Mouse (Mus musculus) midbrain, embryonic 15.5 days (tissue): ENCODE measurements around the gene Fscn1. TPM values are rescaled to one million over a fixed set of nuclear protein-coding genes. Genes with fewer than 3 reads are reported as not detected.

ENCODE experiments used
- ATAC-seq: fragments of 200-750 bp; cut with Nextera tagmentation; replicated peaks from 2 replicates; pipeline ENCODE4 v1.8.0; 2017; ENCODE audit warnings: moderate TSS enrichment
- H3K27ac ChIP-seq: fragments of 300-500 bp; sonication (generic); 2 replicates; pipeline ENCODE4 v1.5.1; 2015; ENCODE audit warnings: mild to moderate bottlenecking, inconsistent platforms
- H3K27me3 ChIP-seq: fragments of 300-500 bp; sonication (generic); replicated peaks from 2 replicates; pipeline ENCODE4 v1.6.1; 2015; ENCODE audit warnings: inconsistent platforms
- H3K36me3 ChIP-seq: fragments of 300-500 bp; sonication (generic); replicated peaks from 2 replicates; pipeline ENCODE4 v1.6.1; 2015; ENCODE audit warnings: inconsistent platforms
- H3K4me1 ChIP-seq: fragments of 300-500 bp; sonication (generic); 2 replicates; pipeline ENCODE4 v1.6.1; 2015; ENCODE audit warnings: inconsistent platforms
- H3K4me2 ChIP-seq: fragments of 300-500 bp; sonication (generic); 2 replicates; pipeline ENCODE4 v1.6.1; 2015; ENCODE audit warnings: inconsistent platforms, mild to moderate bottlenecking, moderate library complexity
- H3K4me3 ChIP-seq: fragments of 300-500 bp; sonication (generic); 2 replicates; pipeline ENCODE4 v1.5.1; 2015; ENCODE audit warnings: mild to moderate bottlenecking, inconsistent platforms
- H3K9ac ChIP-seq: fragments of 300-500 bp; sonication (generic); 2 replicates; pipeline ENCODE4 v1.6.1; 2015; ENCODE audit warnings: mild to moderate bottlenecking, inconsistent platforms
- H3K9me3 ChIP-seq: fragments of 300-500 bp; sonication (generic); 2 replicates; pipeline ENCODE4 v1.6.1; 2016; ENCODE audit warnings: inconsistent platforms
- WGBS: fragments of 180-500 bp; shearing (Covaris S2); methylation state at CpG from one replicate; pipeline ENCODE4 v1.1.7; 2015; ENCODE audit warnings: mixed read lengths; 5-methylcytosine and 5-hydroxymethylcytosine counted together
- polyA plus RNA-seq: library from polyadenylated mRNA; unstranded; fragments of >200 nt; fragmentation: Nextera tagmentation; extraction: Ambion mirVana; gene quantifications from 2 replicates; pipeline ENCODE4 v1.2.1, GENCODE M21; 2015

The Fscn1 gene
- polyA plus RNA-seq, 1 experiment from 2014 or later = 507 TPM

DNA sequence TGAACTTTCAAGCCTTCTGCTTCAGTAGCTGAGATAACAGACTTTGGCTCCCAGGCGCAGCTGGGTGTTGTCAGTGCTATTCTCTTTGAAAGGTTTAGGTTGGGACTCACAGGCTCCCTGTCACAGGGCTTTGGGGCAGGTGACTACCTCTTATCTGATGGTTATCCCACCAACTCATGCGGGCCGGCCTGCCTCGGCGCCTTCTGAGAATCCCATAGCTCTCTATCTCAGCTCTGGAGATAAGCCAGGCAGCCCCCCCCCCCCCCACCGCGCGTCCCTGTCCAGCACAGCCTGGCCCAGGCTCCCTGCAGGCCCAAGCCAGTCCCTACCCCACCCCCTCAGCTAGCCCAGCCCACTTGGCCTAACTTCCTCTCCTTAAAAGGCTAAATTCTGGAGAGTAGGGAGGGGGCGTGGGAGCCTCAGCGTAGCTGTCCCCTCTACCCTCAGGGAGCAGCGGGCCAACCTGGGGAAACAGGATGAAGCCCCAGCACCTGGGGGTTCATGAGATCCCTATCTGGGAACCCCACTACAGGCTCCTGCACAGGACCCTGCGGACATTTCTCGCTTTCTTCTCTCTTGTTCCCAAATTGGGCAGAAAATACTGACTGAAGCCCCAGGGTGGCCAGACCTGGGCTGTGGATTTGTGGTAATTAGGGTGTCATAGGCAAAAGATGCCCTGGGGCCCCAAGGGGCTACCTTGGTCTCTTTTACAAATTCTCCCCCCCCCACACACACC is 33.8 kb upstream of the Fscn1 start:
- Histone ChIP-seq H3K4me2 (no peak overlapping the region), H3K9ac (no peak overlapping the region), H3K36me3 (no peaks in the 10 kb centered on the region), H3K9me3 (no peaks in the 10 kb centered on the region), H3K4me3 (no peak overlapping the region), H3K4me1 (peaks cover 15% of the 10 kb centered on the region), H3K27ac (no peak overlapping the region), H3K27me3 (peaks cover 8% of the 10 kb centered on the region)
- ATAC-seq = no peak; the same call in 1 of the 2 replicates
- WGBS = 22% methylated on average over 13 of the region's 13 CpGs

DNA sequence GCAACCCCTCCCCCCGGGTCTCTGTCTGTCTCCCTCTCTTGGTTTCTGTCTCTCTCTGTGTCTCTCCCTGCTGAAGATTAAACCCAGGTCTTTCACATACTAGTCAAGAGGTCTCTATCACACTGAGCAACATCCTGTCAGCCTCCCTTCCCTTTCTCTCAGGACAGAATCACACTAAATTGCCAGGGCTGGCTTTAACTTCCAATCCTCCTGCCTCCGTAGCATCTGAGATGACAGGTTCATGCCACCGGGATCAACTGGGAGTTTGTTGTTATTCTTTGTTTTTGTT is 33.3 kb upstream of the Fscn1 start:
- H3K27me3 ChIP-seq = peaks cover 8% of the 10 kb centered on the region
- no peak overlapping the region for H3K4me3 ChIP-seq
- no peak overlapping the region for H3K4me2 ChIP-seq
- no peaks in the 10 kb centered on the region for H3K36me3 ChIP-seq
- WGBS = 41% methylated on average over 3 of the region's 3 CpGs
- peaks cover 15% of the 10 kb centered on the region for H3K4me1 ChIP-seq
- H3K27ac ChIP-seq = no peak overlapping the region
- H3K9me3 ChIP-seq = no peaks in the 10 kb centered on the region
- ATAC-seq = no peak
- H3K9ac ChIP-seq = no peak overlapping the region

- H3K9ac ChIP-seq = no peak overlapping the region
- no peak for ATAC-seq
- no peak overlapping the region for H3K4me2 ChIP-seq
- H3K36me3 ChIP-seq = no peaks in the 10 kb centered on the region
- H3K27ac ChIP-seq = no peak overlapping the region
- no peaks in the 10 kb centered on the region for H3K9me3 ChIP-seq
- H3K4me1 ChIP-seq = peaks cover 15% of the 10 kb centered on the region
- no peak overlapping the region for H3K4me3 ChIP-seq
- WGBS = 96% methylated on average over 12 of the region's 12 CpGs
- peaks cover 8% of the 10 kb centered on the region for H3K27me3 ChIP-seq
These were observed 32.7 kb upstream of the Fscn1 start for GRCm38 (mm10) chr5:142927341-142927930.

DNA sequence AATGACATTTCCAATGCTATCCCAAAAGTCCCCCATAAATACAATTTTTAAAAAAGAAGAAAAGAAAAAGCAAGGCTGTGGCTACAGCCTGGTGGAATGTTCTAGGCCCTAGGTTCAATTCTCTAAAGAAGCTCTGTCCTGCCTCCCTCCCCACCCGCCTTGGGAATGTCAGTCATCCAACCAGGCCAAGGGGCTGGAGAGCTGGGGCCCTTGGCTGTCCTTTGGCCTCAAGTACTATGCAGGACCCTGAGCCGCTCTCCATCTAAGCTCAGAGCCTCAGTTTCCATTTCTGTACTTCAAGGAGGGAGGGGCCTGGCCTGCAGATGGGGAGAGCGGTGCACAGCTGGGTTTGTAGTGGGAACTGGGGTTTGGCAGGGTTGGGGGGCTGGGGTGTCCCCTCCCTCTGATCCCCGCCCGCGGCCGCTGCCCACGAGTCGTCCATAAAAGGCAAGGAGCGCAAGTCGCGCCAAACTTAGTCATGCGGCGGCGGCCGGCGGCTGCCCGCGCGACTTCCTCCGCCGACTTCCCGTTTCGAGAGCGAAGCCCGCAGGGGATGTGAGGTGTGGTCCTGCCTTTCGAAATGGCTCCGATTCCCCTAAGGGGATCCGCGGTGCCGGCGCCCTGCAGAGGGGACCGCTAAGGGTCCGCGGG is 31.3 kb upstream of the Fscn1 start:
- Histone ChIP-seq H3K27me3 (peaks cover 8% of the 10 kb centered on the region), H3K9me3 (no peaks in the 10 kb centered on the region), H3K4me2 (peak overlapping the region; percentile 61), H3K4me3 (peak overlapping the region; percentile 28), H3K4me1 (peaks cover 15% of the 10 kb centered on the region), H3K9ac (peak overlapping the region; percentile 26; the same call in 1 of the 2 replicates), H3K36me3 (no peaks in the 10 kb centered on the region), H3K27ac (no peak overlapping the region)
- WGBS = 5% methylated on average over 27 of the region's 35 CpGs
- no peak for ATAC-seq

GRCm38 (mm10) chr5:142929400-142929752 is 30.8 kb upstream of the Fscn1 start:
- Histone ChIP-seq H3K36me3 (no peaks in the 10 kb centered on the region), H3K9me3 (no peaks in the 10 kb centered on the region), H3K27ac (no peak overlapping the region), H3K4me2 (peak overlapping the region; percentile 61), H3K27me3 (peaks cover 8% of the 10 kb centered on the region), H3K4me3 (peak overlapping the region; percentile 28), H3K4me1 (peaks cover 15% of the 10 kb centered on the region), H3K9ac (peak overlapping the region; percentile 26; the same call in 1 of the 2 replicates)
- no peak for ATAC-seq
- 15% methylated on average over 4 of the region's 4 CpGs for WGBS

DNA sequence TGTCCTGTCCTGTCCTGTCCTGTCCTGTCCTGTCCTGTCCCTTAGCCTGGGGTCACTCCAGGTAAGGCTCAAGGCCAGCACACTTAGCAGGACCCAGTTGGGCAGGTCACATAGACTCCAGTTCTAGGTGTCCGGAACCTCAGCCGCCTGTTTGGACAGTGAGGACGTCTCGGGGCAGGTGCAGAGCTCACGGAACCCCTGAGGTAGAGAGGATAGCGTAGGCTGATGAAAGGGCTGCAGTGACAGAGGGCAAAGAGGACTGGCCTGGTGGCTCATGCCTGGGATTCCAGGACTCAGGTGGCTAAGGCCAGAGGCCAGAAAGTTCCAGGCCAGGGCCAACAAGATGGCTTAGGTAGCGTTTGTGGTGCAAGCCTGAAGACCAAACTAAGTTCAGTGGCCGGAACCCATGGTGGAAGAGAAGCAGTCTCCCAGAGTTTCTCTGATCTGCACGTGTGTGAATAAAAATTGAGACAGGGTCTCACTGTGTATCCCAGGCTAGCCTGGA is 28.9 kb upstream of the Fscn1 start:
- H3K9me3 ChIP-seq = no peaks in the 10 kb centered on the region
- no peak overlapping the region for H3K9ac ChIP-seq
- 87% methylated on average over 9 of the region's 9 CpGs for whole genome bisulfite sequencing
- ATAC-seq = no peak
- peaks cover 8% of the 10 kb centered on the region for H3K27me3 ChIP-seq
- H3K4me3 ChIP-seq = no peak overlapping the region
- H3K4me2 ChIP-seq = no peak overlapping the region
- H3K27ac ChIP-seq = no peak overlapping the region
- H3K4me1 ChIP-seq = peaks cover 10% of the 10 kb centered on the region
- no peaks in the 10 kb centered on the region for H3K36me3 ChIP-seq

DNA sequence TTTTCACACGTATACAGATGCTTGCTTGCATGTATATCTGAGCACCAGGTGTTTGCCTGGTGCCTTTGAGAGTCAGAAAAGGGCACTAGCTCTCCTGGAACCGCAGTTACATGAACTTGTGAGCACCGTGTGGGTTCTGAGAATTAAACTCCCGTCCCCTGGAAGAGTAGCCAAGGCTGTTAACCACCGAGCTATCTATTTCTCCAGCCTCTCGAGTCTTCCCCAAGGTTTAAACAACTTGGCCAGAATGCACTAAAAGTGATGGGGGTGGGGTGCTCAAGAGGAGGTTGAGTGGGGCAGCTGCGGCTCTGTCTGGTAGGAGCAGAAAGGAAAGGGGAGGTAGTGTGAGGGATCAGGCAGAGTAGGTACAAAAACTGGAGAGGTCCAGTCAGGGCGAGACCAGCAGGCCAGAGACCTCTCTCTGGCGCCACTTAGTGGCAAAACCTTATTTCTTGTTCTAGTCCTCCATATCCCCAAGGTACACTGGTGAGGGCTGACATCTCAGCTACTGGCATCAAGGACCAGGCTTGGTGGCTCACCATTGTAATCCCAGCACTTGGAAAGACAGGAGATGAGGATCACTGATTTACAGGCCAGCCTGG is 28.0 kb upstream of the Fscn1 start:
- Histone ChIP-seq H3K36me3 (no peaks in the 10 kb centered on the region), H3K27ac (no peak overlapping the region), H3K9ac (no peak overlapping the region), H3K4me2 (no peak overlapping the region), H3K4me3 (no peak overlapping the region), H3K4me1 (peaks cover 8% of the 10 kb centered on the region), H3K9me3 (no peaks in the 10 kb centered on the region), H3K27me3 (peaks cover 8% of the 10 kb centered on the region)
- WGBS = 26% methylated on average over 9 of the region's 9 CpGs
- ATAC-seq = no peak

- Histone ChIP-seq H3K4me1 (peaks cover 8% of the 10 kb centered on the region), H3K27me3 (peaks cover 8% of the 10 kb centered on the region), H3K4me2 (no peak overlapping the region), H3K9me3 (no peaks in the 10 kb centered on the region), H3K36me3 (no peaks in the 10 kb centered on the region), H3K4me3 (no peak overlapping the region), H3K9ac (no peak overlapping the region), H3K27ac (no peak overlapping the region)
- WGBS = 73% methylated on average over 8 of the region's 8 CpGs
- ATAC-seq = no peak
These were observed 27.4 kb upstream of the Fscn1 start for GRCm38 (mm10) chr5:142932731-142933130.

GRCm38 (mm10) chr5:142935642-142936335 is 24.4 kb upstream of the Fscn1 start:
- Histone ChIP-seq H3K36me3 (no peaks in the 10 kb centered on the region), H3K27me3 (no peaks in the 10 kb centered on the region), H3K4me1 (no peaks in the 10 kb centered on the region), H3K4me3 (no peak overlapping the region), H3K27ac (no peak overlapping the region), H3K9me3 (no peaks in the 10 kb centered on the region), H3K4me2 (0 out of 2 replicates have a peak overlapping the region, but pooled peaks have one; percentile 6), H3K9ac (no peak overlapping the region)
- 16% methylated on average over 13 of the region's 13 CpGs for WGBS
- ATAC-seq = peak; percentile 60

DNA sequence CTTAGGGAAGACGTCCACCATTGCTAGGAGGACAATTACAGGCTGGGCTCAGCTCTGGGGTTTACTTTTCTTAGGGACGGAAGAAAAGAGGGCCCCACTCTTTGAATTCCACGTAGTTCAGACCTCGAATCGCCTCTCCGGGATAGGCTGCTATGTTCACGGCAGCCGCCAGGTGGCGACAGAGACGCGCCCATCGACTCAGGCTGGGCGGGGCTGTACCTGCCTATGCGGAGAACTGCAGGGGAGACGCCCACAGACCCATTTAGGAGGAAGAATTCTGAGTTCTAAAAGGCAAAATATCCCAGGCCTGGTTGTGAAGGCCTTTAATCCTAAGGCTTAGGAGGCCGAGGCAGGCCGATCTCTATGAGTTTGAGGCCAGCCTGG is 23.8 kb upstream of the Fscn1 start:
- Histone ChIP-seq H3K9ac (no peak overlapping the region), H3K27ac (no peak overlapping the region), H3K4me3 (no peak overlapping the region)

DNA sequence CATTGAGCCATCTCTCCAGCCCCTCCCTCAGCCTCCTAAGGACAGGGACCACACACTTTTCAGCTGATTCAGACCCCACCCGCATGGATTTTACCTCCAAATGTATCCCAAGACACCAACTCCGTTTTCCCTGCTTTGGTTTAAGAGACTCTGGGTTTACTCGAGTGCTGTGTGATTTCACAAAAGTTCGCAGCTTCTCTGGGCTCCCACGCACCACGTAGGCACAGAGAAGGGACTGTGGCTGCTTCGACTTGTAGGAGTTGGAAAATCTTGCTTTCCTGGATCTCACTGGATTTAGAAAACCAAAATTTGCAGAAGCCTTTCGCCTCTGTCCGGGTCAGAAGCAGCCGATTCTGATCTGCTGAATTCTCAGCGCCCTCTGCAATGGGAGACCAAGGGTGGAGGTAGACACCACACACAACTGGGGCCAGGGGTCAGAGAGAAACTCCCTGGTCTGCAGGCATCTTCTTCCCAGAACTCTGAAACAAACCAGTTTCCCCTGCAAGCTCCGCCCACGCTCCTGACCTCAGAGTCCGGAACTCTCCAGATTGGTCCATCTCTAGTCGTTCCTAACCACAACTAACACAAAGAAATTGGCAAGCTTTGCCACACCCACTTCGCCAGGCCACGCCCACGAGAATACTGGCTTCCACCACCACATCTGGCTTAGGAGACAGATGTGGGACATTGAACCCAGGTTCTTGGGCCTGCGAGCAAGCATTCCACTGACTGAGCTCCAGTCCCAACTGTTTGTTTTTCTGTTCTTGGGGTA is 22.0 kb upstream of the Fscn1 start:
- no peak overlapping the region for H3K4me3 ChIP-seq
- no peaks in the 10 kb centered on the region for H3K4me1 ChIP-seq
- H3K27ac ChIP-seq = no peak overlapping the region
- H3K9me3 ChIP-seq = no peaks in the 10 kb centered on the region
- WGBS = 40% methylated on average over 19 of the region's 19 CpGs
- H3K4me2 ChIP-seq = no peak overlapping the region
- no peaks in the 10 kb centered on the region for H3K27me3 ChIP-seq
- no peak overlapping the region for H3K9ac ChIP-seq
- ATAC-seq = no peak
- no peaks in the 10 kb centered on the region for H3K36me3 ChIP-seq

More for the DNA sequence above, 23.8 kb upstream of the Fscn1 start:
- Histone ChIP-seq H3K4me1 (no peaks in the 10 kb centered on the region), H3K27me3 (no peaks in the 10 kb centered on the region), H3K9me3 (no peaks in the 10 kb centered on the region), H3K36me3 (no peaks in the 10 kb centered on the region), H3K4me2 (0 out of 2 replicates have a peak overlapping the region, but pooled peaks have one; percentile 6)
- 4% methylated on average over 17 of the region's 17 CpGs for WGBS
- ATAC-seq = peak; percentile 52; the same call in 1 of the 2 replicates
